In genomic region chr2:14604791-14605190, GRCm38 (mm10) we compare ENCODE assay signal across 8 mouse cellular contexts. TPM values are rescaled to one million over a fixed set of nuclear protein-coding genes. Genes with fewer than 3 reads are reported as not detected.
DNase-seq lines count a peak whose midpoint lies in the region; ATAC-seq and TF ChIP-seq lines count a peak whose summit lies in the region.

No protein-coding gene starts in this region.

- peak overlapping the region; percentile 72 for H3K27ac ChIP-seq in left cerebral cortex, adult 2 months
- no peak overlapping the region for H3K27ac ChIP-seq in kidney, adult 2 months (ENCODE audit: insufficient read depth, low read depth, low read length)

- no peaks in the 10 kb centered on the region for H3K4me1 ChIP-seq in kidney, adult 2 months (ENCODE audit: control insufficient read depth, insufficient read depth, low read length)

- intact Hi-C loops in left cerebral cortex, adult 2 months (cut with DNase I): loop anchor here (1.0 kb wide), 1 partner anchor 73 kb away; no protein-coding TSS in a partner anchor

- peak in 1 of 2 experiments; percentile 23 for DNase-seq in left cerebral cortex, adult 2 months (ENCODE audit: extremely low spot score in 1 of 2, low spot score in 2 of 2)
- no peak for DNase-seq in left cerebral cortex, adult 9 months (ENCODE audit: low spot score in 2 of 2)
- DNase-seq in adrenal gland, postnatal 25 days: peak; percentile 48
- DNase-seq in kidney, adult 2 months: peak; percentile 7
- DNase-seq in lung, postnatal 10 days: peak; percentile 48
- DNase-seq in retina, postnatal 1 day: peak; percentile 57

- TF ChIP-seq POLR2A in kidney, adult 2 months (IDR thresholded peaks at IDR 0.05; ENCODE audit: low read depth, low read length): no peak

- WGBS in kidney, adult 2 months: under 1% methylated on average over 22 of the region's 22 CpGs

- H3K4me3 ChIP-seq in left cerebral cortex, adult 2 months: peak overlapping the region; percentile 69
- H3K4me3 ChIP-seq in kidney, adult 2 months (ENCODE audit: insufficient read depth, low read depth, low read length): peak overlapping the region; percentile 62

- TF ChIP-seq CTCF in left cerebral cortex, adult 2 months (IDR thresholded peaks at IDR 0.05): no peak
- TF ChIP-seq CTCF in kidney, adult 2 months (conservative IDR thresholded peaks at IDR 0.05; ENCODE audit: insufficient read depth, insufficient read length, low read depth, low read length): no peak

- peak; percentile 18; the same call in 1 of the 2 replicates for ATAC-seq in granulocyte monocyte progenitor cell, adult 5-6 weeks (replicated peaks; ENCODE audit: poor library complexity, severe bottlenecking)
- ATAC-seq in megakaryocyte-erythroid progenitor cell, adult 5-6 weeks (replicated peaks; ENCODE audit: low FRiP score, low TSS enrichment, poor library complexity, severe bottlenecking): no peak

- H3K27me3 ChIP-seq in kidney, adult 2 months (replicated peaks; ENCODE audit: control insufficient read depth, insufficient read depth, low read length): no peaks in the 10 kb centered on the region

- no peaks in the 10 kb centered on the region for H3K36me3 ChIP-seq in kidney, adult 2 months (ENCODE audit: control insufficient read depth, insufficient read depth, low read length)

RNA-seq across cellular contexts. Expression of gene Cacnb2, which starts 1.9 kb away (rescaled TPM):
- total RNA-seq in left cerebral cortex, adult 2 months (2021): 10 to 100 TPM; 45.0 to 51.9 TPM
- 61.9 and 68.9 TPM in 2 replicates for total RNA-seq in adrenal gland, postnatal 25 days (2021)
- 6.0 and 7.4 TPM in 2 replicates for total RNA-seq in granulocyte monocyte progenitor cell, adult 5-6 weeks (2014; fragmentation: Nextera tagmentation)
- total RNA-seq in granulocyte monocyte progenitor cell, adult 5-6 weeks (2017): 2.8 and 5.6 TPM in 2 replicates
- polyA plus RNA-seq in kidney, adult 2 months (2012; rRNA removed): 1.4 and 1.6 TPM in 2 replicates
- 0.70 and 2.6 TPM in 2 replicates for total RNA-seq in megakaryocyte-erythroid progenitor cell, adult 5-6 weeks (2014; fragmentation: Nextera tagmentation)
- total RNA-seq in megakaryocyte-erythroid progenitor cell, adult 5-6 weeks (2017): 4.3 TPM in 1 of 2 replicates, not detected in the other

Comparison
In these comparisons a context has a peak if more than half of its experiments do, and no peak if none do; other contexts are left out.
1. DNase-seq: peak in adrenal gland, postnatal 25 days (single experiment), kidney, adult 2 months (single experiment), lung, postnatal 10 days (single experiment) and retina, postnatal 1 day (single experiment); none in left cerebral cortex, adult 9 months (0 of 2).